Mouse (Mus musculus) ES-CJ7 (cell line): ENCODE measurements at regions not wholly inside any gene's neighbourhood (a gene's known extent, or its start where the extent isn't known, plus 50 kb on each side); places are given as distances from the start of the nearest gene placed in this dataset.

Source experiments
- DNase-seq: peaks from one replicate; pipeline ENCODE4 v3.0.0; 2011; ENCODE audit warnings: low read depth, low spot score

DNA sequence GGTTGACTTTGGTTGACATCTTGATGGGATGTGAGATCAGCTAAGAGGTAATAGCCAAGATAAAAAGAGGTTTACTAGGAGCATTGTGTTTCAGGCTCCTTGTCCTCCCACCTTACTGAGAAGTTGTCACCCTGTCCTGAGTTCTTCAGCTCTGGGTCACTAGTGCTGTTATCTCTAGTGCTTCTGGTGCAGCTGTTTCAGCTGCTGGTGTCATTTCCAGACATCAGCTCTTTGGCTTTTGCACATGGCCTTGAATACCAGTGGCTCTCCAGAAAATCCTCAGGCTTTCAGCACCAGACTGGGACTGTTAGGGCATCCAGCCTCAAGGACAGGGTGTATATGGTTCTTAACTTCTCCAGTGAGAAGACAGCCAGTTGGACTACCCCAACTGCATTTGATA, 697.9 kb upstream of the Ncam2 start:
- DNase-seq = no peak

GRCm38 (mm10) chr16:80503276-80503675, 697.2 kb upstream of the Ncam2 start:
- DNase-seq = peak; percentile 30

DNA sequence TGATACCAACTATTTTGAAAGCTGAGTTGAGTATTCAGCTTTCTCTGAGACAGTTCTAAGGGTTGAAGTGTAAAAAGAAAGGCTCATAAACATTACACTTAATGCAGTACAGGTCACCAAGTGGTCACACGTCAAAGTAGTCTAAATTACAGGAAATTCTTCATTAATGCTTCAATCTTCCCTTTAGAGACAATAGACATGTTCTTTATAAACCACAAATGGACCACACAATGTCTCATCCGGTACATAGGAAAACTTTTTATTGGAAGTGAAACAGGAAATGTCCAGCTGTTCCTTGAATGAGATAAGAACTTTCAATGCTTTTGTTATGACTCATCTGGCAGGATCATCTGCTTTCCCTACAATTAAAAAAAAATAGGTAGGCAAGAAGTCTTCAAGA, 687.8 kb upstream of the Ncam2 start:
- DNase-seq = no peak

DNA sequence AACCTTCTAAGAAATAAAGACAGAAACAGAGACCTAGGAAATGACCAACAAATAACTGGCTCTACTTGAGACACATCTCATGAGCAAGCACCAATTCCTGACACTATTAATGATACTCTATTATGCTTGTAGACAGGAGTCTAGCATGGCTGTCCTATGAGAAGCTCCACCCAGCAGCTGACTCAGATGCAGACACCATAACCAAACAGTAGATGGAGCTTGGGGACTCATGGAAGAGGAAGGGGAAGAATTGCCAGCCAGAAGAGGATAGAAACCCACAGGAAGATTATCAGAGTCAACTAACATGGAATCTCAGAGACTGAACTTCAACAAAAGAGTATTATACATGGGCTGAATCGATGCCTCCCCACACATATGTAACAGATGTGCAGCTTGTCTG, 662.5 kb upstream of the Ncam2 start:
- DNase-seq = no peak

- no peak for DNase-seq
These were observed 653.9 kb upstream of the Ncam2 start for GRCm38 (mm10) chr16:80546598-80546997.

GRCm38 (mm10) chr16:80567120-80567519, 633.4 kb upstream of the Ncam2 start:
- DNase-seq = no peak

DNA sequence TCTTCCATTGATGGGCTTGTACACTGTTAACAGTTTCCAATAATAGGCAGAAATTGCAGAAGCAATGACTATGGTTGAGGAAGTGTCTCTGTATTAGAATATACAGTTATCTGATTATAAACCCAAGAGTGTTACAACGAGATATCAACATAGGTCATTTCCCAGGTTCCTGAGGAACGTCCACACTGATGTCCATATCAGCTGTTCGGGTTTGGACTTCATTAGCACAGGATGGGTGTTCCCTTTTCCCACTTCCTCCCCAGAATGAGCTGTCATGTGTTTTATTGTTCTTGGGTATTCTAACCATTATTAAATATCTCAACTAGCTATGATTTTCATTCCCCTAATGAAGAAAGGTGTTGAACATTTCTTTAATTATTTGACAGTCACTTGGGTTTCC, 613.2 kb upstream of the Ncam2 start:
- DNase-seq = no peak

DNA sequence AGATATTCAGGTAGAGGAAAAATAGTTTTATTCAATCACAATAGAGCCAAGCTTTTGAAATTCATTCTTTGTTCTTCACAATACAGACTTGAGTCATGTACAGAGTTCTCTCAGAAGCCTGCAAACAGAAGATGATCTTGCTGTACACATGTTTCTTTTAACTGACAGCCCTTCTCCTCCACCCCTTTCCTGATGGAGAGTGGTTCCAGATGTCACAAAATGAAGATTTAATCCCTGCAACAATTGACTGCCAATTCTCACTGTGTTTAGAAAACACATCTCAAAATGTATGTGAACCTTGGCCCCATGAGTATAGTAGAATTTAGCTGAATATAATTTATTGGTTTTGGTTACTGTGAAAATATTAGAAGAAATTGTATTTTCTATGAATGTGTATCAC, 596.6 kb upstream of the Ncam2 start:
- DNase-seq = no peak
